Mouse (Mus musculus) midbrain, embryonic 16.5 days (tissue): ENCODE results near the gene Inka2. TPM values are rescaled to one million over a fixed set of nuclear protein-coding genes. Genes with fewer than 3 reads are reported as not detected.

ENCODE experiments used
- ATAC-seq: fragments of 200-750 bp; cut with Nextera tagmentation; 2 replicates; pipeline ENCODE4 v1.8.0; 2017; ENCODE audit warnings: moderate TSS enrichment
- H3K27ac ChIP-seq: fragments of 300-500 bp; sonication (generic); 2 replicates; pipeline ENCODE4 v1.5.1; 2014; ENCODE audit warnings: mild to moderate bottlenecking, low read length, mixed read lengths
- H3K27me3 ChIP-seq: fragments of 300-500 bp; sonication (generic); 2 replicates; pipeline ENCODE4 v1.6.1; 2014; ENCODE audit warnings: low read depth, low read length, mixed read lengths; ENCODE audit not compliant: control insufficient read depth, insufficient read depth
- H3K36me3 ChIP-seq: fragments of 300-500 bp; sonication (generic); 2 replicates; pipeline ENCODE4 v1.6.1; 2014; ENCODE audit warnings: mild to moderate bottlenecking, low read length, moderate library complexity, mixed read lengths; ENCODE audit not compliant: control insufficient read depth, insufficient read depth
- H3K4me1 ChIP-seq: fragments of 300-500 bp; sonication (generic); 2 replicates; pipeline ENCODE4 v1.6.1; 2014; ENCODE audit warnings: mild to moderate bottlenecking, low read length, mixed read lengths; ENCODE audit not compliant: control insufficient read depth, insufficient read depth
- H3K4me2 ChIP-seq: fragments of 300-500 bp; sonication (generic); 2 replicates; pipeline ENCODE4 v1.6.1; 2014; ENCODE audit warnings: mild to moderate bottlenecking, low read length, mixed read lengths
- H3K4me3 ChIP-seq: fragments of 300-500 bp; sonication (generic); 2 replicates; pipeline ENCODE4 v1.5.1; 2014; ENCODE audit warnings: low read depth, mild to moderate bottlenecking, low read length, moderate library complexity, mixed read lengths
- H3K9ac ChIP-seq: fragments of 300-500 bp; sonication (generic); 2 replicates; pipeline ENCODE4 v1.6.1; 2014; ENCODE audit warnings: low read depth, low read length, mixed read lengths
- H3K9me3 ChIP-seq: fragments of 300-500 bp; sonication (generic); replicated peaks from 2 replicates; pipeline ENCODE4 v1.6.1; 2014; ENCODE audit warnings: mild to moderate bottlenecking, low read length, mixed read lengths; ENCODE audit not compliant: control insufficient read depth, poor library complexity, severe bottlenecking
- WGBS: fragments of 180-500 bp; shearing (Covaris S2); extraction: QIAGEN DNeasy Blood & Tissue Kit; methylation state at CpG from one replicate; pipeline ENCODE4 v1.1.7; 2014; 5-methylcytosine and 5-hydroxymethylcytosine counted together
- polyA plus RNA-seq: library from polyadenylated mRNA; unstranded; fragments of >200 nt; fragmentation: Nextera tagmentation; extraction: Ambion mirVana; gene quantifications from 2 replicates; pipeline ENCODE4 v1.2.1, GENCODE M21; 2015

Inka2 gene
- polyA plus RNA-seq, 1 experiment from 2014 or later, result 7.0 TPM

DNA sequence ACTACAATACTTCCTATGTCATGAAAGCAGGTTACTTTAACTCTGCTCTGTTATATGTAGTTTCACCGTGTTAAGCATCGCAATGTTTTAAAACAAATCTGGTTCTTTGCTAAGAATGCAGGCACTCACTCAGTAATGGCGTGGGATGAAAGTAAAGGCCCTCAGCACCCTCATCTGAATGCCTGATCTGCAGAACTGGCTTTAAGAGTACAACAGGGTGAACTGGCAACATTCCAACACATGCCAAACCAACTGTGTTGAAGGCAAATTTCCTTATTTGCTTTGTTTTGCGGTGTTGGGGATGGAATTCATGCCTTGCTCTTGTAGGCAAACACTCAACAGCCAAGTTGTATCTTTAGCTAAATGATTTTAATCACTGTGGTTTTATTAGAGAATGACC lies 29.1 kb downstream of the Inka2 start:
- Histone ChIP-seq H3K4me1 (no peaks in the 10 kb centered on the region), H3K27ac (no peak overlapping the region), H3K27me3 (no peaks in the 10 kb centered on the region), H3K4me3 (no peak overlapping the region), H3K9me3 (no peaks in the 10 kb centered on the region), H3K9ac (no peak overlapping the region), H3K36me3 (peaks cover 6% of the 10 kb centered on the region), H3K4me2 (no peak overlapping the region)
- 88% methylated on average over 4 of the region's 4 CpGs for WGBS
- no peak for ATAC-seq

DNA sequence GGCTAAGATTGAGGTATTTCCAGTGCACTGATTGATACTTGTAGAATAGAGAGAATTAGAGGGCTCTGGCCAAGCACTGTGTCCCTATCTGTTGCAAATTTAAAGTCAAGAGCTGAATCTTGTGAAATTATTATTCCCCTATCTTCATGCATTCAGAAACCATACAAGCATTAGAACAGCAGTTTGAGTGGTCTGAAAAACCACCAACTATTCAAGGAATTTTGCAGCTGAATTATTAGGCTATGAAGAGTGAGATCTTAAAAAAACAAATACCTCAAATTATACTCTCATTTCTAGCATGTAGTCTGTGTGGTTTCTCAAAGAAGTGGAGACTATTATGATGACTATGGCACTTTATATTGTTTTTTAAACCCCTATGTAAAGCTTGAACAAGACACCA lies 30.9 kb downstream of the Inka2 start:
- Histone ChIP-seq H3K4me2 (no peak overlapping the region), H3K27me3 (no peaks in the 10 kb centered on the region), H3K9ac (no peak overlapping the region), H3K4me1 (no peaks in the 10 kb centered on the region), H3K27ac (no peak overlapping the region), H3K9me3 (no peaks in the 10 kb centered on the region), H3K36me3 (peaks cover 6% of the 10 kb centered on the region), H3K4me3 (no peak overlapping the region)
- ATAC-seq, result no peak

DNA sequence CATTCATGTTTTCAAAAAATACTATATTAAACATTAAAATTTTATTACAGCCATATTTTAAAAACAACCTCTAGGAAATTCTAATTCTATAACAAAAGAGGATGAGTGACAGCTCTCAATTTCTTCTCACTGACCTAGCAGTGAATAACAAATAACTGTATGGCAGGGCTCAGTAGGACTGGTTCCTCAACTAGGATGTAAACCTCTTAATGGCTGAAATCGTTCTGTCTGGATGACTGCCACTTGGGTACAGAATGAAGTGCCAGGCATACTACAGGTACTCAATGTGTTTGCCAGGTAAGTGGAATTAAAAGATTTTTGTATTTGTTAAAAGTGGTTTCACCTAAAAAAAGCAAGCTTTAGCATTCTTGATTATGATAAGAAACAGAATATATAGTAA lies 31.7 kb downstream of the Inka2 start:
- ATAC-seq, result no peak

DNA sequence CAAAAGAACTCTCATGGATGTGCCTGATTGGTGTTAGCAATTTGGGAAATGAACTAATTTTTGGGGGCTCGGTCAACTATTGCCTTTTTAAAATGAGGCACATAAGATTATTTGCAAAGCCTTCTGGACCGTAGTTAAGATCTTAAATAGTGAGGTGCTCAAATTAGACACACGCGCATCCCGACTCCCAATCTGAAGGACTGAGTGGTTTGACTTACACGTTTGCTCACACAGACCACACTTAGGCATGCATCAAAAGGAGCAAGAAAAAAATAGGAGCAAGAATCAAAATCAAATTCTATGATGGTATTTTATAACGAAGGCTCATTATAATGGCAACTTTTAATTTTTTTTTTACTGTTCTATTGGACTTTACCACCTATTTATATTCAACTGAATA lies 32.7 kb downstream of the Inka2 start:
- H3K27me3 ChIP-seq, result no peaks in the 10 kb centered on the region
- 96% methylated on average over 7 of the region's 7 CpGs for WGBS

More for the DNA sequence above, 31.7 kb downstream of the Inka2 start:
- Histone ChIP-seq H3K27me3 (no peaks in the 10 kb centered on the region), H3K36me3 (peaks cover 6% of the 10 kb centered on the region), H3K27ac (no peak overlapping the region), H3K4me1 (no peaks in the 10 kb centered on the region), H3K4me2 (no peak overlapping the region), H3K9me3 (no peaks in the 10 kb centered on the region), H3K4me3 (no peak overlapping the region), H3K9ac (no peak overlapping the region)
- 100% methylated on average over 1 of the region's 1 CpGs for WGBS

DNA sequence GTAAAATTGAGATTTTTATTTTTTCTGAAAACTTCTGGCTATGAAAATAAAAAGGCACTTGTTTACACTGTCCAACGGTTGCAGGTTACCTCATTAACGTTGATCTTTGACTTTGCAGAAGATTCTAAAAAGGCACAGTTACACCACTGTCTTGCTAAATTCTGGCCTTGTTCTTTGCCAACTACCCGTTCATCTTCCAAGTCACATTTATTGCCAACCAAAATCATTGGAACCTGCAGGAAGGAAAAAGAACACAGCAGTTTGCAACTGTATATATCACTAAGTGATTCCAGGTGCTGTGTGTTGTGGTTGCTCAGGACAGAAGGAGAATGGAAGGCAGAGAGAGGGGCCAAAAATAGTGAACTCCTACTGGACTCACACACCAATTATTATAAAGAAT lies 33.3 kb downstream of the Inka2 start:
- H3K9ac ChIP-seq, result no peak overlapping the region
- H3K4me1 ChIP-seq, result no peaks in the 10 kb centered on the region
- H3K4me3 ChIP-seq, result no peak overlapping the region
- H3K36me3 ChIP-seq, result peaks cover 6% of the 10 kb centered on the region
- no peaks in the 10 kb centered on the region for H3K9me3 ChIP-seq
- no peaks in the 10 kb centered on the region for H3K27me3 ChIP-seq
- WGBS, result 91% methylated on average over 3 of the region's 3 CpGs
- H3K4me2 ChIP-seq, result no peak overlapping the region
- no peak for ATAC-seq
- H3K27ac ChIP-seq, result no peak overlapping the region

More for the DNA sequence above, 32.7 kb downstream of the Inka2 start:
- Histone ChIP-seq H3K4me2 (no peak overlapping the region), H3K9me3 (no peaks in the 10 kb centered on the region), H3K36me3 (peaks cover 6% of the 10 kb centered on the region), H3K4me3 (no peak overlapping the region), H3K27ac (no peak overlapping the region), H3K4me1 (no peaks in the 10 kb centered on the region), H3K9ac (no peak overlapping the region)
- ATAC-seq, result no peak

DNA sequence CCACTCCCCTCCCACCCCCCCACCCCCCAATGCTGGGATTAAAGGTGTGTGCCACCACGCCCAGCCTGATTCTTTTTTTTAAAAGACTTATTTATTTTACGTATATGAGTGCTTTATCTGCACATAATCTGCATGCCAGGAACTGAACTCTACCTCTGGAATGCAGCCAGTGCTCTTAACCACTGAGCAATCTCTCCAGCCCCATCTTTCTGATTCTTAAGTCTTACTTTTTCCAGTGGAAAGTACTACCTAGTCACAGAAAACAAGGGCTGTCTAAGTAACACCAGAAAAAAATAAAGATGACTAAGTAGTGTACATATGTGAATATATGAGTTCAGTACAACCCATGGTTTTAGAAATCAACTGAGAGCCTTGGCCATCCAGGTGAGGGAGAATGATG lies 42.1 kb downstream of the Inka2 start:
- H3K9me3 ChIP-seq, result no peaks in the 10 kb centered on the region
- 93% methylated on average over 2 of the region's 2 CpGs for WGBS
- no peaks in the 10 kb centered on the region for H3K27me3 ChIP-seq
- no peaks in the 10 kb centered on the region for H3K4me1 ChIP-seq
- H3K27ac ChIP-seq, result no peak overlapping the region
- H3K36me3 ChIP-seq, result no peaks in the 10 kb centered on the region
- no peak for ATAC-seq
- no peak overlapping the region for H3K4me3 ChIP-seq
- no peak overlapping the region for H3K9ac ChIP-seq
- no peak overlapping the region for H3K4me2 ChIP-seq

DNA sequence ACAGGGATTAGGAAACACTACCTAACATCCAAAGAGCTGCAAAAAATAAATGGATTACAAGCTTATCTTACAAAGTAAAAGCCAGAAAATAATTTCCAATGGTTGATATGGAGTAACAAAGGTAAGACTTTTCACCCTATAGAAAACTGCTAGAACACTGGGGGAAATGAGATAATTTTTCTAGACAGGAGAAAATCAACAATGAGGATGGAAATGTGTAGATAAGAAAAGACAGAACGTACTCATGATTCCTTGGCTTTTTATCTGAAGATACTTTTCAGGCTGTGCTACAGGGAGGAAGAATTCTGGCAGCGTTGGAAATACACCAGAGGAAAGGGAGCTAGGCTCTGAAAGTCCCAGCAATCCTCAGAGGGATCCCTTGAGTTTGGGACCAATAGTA lies 46.4 kb downstream of the Inka2 start:
- Histone ChIP-seq H3K36me3 (no peaks in the 10 kb centered on the region), H3K4me3 (no peak overlapping the region), H3K9me3 (no peaks in the 10 kb centered on the region), H3K4me1 (no peaks in the 10 kb centered on the region), H3K4me2 (no peak overlapping the region), H3K9ac (no peak overlapping the region), H3K27ac (no peak overlapping the region), H3K27me3 (no peaks in the 10 kb centered on the region)
- 86% methylated on average over 2 of the region's 2 CpGs for WGBS
- ATAC-seq, result no peak

DNA sequence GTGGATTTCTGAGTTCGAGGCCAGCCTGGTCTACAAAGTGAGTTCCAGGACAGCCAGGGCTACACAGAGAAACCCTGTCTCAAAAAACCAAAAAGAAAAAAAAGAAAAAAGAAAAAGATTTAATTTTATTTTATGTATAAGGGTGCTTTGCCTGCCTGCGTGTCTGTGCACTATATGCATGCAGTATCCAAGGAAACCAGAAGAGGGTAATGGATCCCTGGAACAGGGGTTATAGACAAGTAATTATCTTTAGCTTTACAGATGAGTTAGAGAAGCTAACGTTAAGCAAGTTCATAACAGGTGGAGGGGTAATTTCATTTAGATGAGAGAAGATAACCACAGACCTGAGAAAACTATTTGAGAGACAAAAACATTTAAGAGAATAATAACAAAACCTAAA lies 49.8 kb downstream of the Inka2 start:
- 73% methylated on average over 2 of the region's 3 CpGs for WGBS
- no peak for ATAC-seq

DNA sequence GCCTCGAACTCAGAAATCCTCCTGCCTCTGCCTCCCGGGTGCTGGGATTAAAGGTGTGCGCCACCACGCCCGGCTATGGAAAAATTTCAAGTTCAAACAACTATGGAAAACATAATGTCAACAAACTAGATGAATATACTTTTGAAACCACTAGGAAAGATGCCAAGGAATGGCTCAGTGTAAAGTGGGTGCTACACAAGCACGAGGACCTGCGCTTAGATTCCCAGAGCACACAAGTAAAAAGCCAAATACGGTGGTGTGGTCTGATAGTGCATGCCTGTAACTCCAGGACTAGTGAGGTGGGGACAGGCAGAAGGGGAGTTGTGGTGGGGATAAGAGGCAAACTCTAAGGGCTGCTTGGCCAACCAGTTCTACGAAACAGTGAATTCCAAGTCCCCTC lies 50.7 kb downstream of the Inka2 start:
- no peak for ATAC-seq
- Histone ChIP-seq H3K9me3 (no peaks in the 10 kb centered on the region), H3K9ac (no peak overlapping the region), H3K27me3 (no peaks in the 10 kb centered on the region), H3K4me1 (peaks cover 2% of the 10 kb centered on the region; the same call in 1 of the 2 replicates), H3K4me2 (no peak overlapping the region), H3K4me3 (no peak overlapping the region), H3K27ac (no peak overlapping the region), H3K36me3 (no peaks in the 10 kb centered on the region)
- WGBS, result 96% methylated on average over 9 of the region's 9 CpGs

More for the DNA sequence above, 49.8 kb downstream of the Inka2 start:
- no peak overlapping the region for H3K27ac ChIP-seq
- no peaks in the 10 kb centered on the region for H3K9me3 ChIP-seq
- no peaks in the 10 kb centered on the region for H3K27me3 ChIP-seq
- peaks cover 2% of the 10 kb centered on the region; the same call in 1 of the 2 replicates for H3K4me1 ChIP-seq
- H3K4me3 ChIP-seq, result no peak overlapping the region
- H3K9ac ChIP-seq, result no peak overlapping the region
- H3K4me2 ChIP-seq, result no peak overlapping the region
- H3K36me3 ChIP-seq, result no peaks in the 10 kb centered on the region

DNA sequence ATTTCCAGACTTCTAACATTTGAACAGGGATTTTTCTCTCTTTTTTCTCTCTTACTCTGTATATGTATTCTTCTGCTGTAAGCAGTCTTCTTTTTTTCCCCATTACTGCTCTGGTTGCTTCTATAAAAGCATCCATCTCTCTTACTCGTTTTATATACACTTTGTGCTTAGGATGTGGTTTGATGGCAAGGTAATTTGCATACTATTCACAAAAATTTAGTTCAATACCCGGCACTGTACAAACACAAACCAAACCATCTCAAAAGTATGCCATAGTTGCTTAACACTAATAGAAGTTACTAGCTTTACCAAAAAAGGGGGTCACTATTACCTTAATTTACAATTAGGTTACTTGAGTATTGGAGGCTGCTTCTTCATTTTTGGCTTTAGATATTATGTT lies 52.1 kb downstream of the Inka2 start:
- Histone ChIP-seq H3K27ac (no peak overlapping the region), H3K9me3 (no peaks in the 10 kb centered on the region), H3K9ac (no peak overlapping the region), H3K4me3 (no peak overlapping the region), H3K4me1 (peaks cover 2% of the 10 kb centered on the region; the same call in 1 of the 2 replicates), H3K36me3 (no peaks in the 10 kb centered on the region), H3K27me3 (no peaks in the 10 kb centered on the region), H3K4me2 (no peak overlapping the region)
- 67% methylated on average over 2 of the region's 2 CpGs for WGBS
- ATAC-seq, result no peak
